Mouse (Mus musculus) cerebellum, adult 11 months (tissue): ENCODE results near the gene Trim11.

Experiments used
- DNase-seq: peaks from one replicate; pipeline ENCODE4 v3.0.0; 2022

Trim11 gene

DNA sequence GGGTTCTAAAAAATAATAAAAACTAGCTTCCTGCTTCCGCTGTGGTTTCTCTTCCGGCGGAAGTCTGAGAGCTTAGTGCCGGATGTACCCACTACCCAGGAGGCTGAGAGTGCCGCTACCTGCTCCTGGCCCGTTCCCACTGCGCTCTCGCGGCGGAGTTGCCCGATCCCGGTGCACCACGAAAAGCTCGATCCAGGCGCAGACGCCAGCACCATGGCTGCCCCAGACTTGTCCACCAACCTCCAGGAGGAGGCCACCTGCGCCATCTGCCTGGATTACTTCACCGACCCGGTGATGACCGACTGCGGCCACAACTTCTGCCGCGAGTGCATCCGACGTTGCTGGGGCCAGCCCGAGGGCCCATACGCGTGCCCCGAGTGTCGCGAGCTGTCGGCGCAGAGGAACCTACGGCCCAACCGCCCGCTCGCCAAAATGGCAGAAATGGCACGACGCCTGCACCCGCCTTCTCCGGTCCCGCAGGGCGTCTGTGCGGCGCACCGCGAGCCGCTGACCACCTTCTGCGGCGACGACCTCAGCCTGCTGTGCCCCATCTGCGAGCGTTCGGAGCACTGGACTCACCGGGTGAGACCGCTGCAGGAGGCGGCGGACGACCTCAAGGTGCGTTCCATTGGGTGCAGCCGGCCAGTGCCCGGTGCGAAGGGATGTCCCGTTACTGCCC, at the start of gene Trim11:
Gene Trim11, plus strand, starts transcription at position 67 of the 679 bp plus-strand sequence.
- peak; percentile 46 for DNase-seq

DNA sequence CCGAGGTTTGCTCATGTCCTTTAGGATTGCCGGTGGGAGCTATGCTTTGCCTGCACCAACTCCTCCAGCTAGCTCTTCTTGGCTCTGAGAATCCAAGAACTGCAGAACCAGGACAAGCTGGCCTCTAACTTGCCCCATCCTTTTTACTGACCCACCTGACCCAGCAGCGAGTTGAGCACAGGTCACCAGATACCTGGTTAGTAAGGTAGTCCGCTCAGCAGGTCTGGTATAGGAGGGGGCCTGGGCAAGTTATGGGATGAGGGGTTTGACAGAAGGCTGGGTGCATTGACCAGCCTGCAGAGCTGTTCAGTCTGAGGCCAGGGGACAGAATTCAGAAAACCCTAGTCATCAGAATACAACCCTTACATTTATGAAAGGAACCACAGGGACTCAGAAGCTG, 48.8 kb upstream of the Trim11 start:
- no peak for DNase-seq

DNA sequence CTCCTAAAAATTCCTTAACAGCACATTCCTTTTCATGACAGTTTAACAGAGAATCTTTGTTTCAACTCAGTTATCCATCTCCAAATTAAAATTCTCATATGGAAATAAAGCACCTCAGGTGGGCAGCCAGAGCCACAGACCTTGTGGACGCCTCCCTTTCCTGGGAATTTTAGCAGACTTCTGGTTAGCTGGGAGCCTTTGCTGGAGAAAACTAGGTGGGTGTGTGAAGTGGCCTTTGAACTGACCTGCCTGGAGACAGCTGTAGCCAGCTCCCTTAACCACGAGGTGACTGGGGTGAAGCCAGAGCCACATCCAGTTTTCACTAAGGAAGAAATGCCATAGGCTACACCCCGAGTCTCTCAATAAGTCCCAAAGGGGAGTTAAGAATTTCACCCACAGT, 48.3 kb upstream of the Trim11 start:
- no peak for DNase-seq

DNA sequence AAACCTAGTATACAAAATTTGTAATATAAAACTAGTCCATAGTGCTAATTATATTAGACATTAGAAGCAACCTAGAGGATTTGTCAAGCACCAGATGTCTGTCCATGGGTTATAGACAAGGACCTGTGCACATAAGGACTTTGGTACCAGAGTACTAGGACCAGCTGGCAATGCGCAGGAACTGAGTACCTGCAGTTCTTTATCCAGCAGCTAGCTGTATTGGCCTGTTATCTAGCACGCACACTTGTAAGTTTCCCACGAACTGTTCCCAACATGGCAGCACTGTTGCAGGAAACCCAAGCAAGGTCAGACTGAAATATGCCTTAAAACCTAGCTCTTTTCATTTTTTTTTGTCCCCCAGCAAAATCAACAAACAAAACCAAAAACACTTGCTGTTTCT, 47.6 kb upstream of the Trim11 start:
- DNase-seq: no peak

DNA sequence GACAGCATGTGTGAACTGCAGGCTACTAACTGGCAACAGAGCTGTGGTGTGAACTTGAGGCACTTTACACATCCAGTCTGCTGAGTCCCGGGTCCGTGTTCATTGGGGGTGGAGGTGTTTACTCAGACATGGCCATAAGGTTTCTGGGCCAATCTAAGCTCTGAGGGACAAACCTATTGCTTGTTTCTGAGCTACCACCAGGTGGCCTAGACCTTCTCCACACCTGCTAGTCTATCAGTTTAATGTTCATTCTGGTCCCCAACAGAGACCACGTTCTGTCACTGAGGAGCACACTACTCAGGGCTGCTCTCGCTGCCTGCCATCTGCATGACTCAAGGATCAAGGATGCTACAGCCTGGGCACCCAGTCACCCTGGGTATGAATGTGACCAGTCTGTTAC, 46.3 kb upstream of the Trim11 start:
- DNase-seq: no peak

DNA sequence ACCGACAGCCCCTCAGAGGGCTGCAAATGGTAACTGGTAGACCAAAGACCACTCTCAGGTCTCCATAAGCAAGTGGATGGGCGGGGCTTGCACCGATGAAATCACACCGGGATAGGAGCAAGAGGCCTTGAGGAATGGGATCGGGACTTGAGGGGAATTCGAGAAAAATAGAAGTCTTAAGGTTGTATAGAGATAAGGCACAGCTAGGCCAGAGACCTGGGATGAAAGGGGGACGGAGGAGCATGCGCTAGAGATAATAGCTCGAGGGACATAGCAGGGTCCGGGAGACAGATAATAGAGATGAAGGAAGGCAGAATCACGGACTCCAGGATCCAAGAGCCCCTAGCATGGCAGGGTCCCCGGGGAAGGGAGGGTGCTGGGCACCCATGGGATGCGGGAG, 40.0 kb upstream of the Trim11 start:
- no peak for DNase-seq

DNA sequence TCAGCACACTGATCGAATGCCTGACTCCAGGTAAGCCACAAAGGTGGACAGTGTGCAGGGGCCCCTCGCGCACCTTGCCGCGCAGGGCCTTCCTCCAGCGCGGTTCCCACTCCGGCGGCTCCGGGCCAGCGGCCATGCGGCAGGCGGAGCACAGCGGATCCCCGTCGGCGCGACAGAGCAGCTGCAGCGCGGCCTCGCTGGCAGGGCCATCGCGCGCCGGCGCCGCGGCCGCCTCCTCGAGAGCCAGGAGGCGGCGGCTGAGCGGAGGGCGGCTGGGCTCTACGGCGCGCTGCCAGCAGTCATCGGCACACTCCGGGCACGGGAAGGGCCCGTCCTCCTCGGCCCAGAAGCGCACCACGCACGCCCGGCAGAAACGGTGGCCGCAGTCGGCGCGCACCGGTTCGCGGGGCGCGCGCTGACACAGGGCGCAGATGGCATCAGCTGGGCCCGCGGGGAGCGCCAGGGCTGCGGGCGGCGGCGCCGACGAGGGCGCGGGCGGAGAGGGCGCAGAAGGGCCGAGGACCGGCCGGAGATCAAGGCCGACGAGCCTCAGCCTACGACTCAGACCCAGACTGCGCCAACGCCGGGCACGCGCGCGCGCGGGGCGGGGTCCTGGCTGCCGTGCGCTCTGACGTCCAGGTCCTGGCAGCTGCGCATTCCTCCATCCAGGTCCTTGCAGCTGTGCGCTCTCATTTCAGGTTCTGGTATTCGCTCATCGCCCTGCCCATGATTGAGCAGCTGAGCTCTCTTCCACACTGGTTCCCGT, 39.4 kb upstream of the Trim11 start, which contains the start of gene Rnf187:
Gene Rnf187, minus strand, starts transcription at position 595 of the 766 bp plus-strand sequence.
- peak; percentile 92 for DNase-seq

DNA sequence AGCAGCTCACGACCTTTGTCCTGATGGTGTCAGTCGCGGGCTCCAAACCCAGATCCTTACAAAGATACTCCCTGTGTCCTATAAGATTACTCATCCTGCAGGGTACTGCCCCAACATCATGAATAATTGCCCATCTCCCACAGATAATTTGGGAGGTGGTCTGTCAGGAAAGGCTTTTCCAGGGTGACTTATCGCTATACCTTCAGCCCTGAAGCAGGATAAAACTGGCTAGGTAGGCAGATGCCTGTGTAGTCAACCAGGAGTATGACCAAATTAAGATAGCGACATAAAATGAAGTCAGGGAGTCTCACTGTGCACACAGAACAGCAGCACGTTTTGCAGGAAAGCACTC, 38.8 kb upstream of the Trim11 start:
- no peak for DNase-seq

DNA sequence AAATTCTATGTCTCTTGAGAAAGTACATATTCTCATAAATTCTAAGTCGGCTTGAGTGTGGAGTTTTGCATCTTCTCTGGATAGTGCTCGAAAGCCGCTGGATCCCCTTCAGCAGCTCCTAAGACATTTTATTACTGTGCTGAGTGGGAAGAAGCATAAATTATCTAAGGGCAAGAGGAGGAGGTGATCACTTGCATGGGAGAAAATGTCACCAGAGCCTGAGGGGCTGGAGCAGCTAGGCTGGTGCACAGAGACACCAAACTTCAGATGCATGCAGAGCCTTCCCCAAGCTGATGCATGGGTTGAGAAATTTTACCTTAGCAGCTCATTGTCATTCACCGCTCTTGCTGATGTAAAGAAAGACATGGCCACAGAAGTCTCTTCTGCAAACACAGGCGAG, 33.8 kb upstream of the Trim11 start:
- DNase-seq: no peak

DNA sequence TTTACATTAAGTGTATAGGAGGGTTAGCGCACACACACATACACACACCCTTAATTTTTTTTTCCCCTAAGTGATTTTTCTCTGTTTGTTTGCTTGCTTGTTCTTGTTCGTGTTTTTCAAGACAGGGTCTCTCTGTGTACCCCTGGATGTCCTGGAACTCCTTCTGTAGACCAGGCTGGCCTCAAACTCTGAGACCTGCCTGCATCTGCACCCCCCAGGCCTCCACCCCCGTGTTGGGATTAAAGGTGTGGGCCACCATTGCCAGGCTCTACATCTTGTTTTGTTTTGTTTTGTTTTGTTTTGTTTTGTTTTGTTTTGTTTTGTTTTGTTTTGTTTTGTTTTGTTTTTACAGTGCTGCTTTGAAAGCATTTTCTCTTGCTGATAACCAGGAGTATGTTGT, 30.6 kb upstream of the Trim11 start:
- no peak for DNase-seq

DNA sequence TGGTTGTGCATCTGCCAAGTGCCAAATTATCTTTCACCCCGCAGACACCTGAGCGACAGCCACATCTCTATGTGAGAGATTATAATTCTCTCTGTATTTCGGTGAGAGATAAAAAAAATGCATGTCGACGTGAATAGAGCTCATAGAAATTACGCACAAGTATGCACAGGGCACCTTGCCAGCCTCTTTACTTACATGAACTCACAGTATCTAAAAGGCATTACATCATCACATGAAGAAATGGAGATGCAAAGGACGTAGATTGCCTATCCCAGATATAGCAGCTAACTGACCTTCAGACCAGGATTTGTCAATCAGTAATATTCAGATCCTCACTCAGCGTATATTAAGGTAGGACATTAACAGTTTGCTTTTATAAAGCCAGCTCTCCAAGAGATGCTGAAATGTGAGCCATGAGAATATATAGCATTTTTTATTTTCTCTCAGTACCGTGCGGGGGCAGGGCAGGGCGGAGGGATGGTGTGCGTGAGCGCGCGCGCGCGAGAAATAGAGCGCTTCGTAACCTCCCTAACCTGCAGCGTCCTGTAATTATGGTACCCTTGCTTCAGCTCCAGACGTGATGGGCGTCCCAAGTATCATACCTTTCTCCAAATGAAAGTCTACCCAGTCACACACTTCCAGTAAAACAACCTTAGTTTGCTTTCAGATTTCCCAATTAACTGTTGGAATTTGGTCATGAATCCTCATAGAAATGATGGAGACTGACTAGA, 29.9 kb upstream of the Trim11 start:
- peak; percentile 72 for DNase-seq

DNA sequence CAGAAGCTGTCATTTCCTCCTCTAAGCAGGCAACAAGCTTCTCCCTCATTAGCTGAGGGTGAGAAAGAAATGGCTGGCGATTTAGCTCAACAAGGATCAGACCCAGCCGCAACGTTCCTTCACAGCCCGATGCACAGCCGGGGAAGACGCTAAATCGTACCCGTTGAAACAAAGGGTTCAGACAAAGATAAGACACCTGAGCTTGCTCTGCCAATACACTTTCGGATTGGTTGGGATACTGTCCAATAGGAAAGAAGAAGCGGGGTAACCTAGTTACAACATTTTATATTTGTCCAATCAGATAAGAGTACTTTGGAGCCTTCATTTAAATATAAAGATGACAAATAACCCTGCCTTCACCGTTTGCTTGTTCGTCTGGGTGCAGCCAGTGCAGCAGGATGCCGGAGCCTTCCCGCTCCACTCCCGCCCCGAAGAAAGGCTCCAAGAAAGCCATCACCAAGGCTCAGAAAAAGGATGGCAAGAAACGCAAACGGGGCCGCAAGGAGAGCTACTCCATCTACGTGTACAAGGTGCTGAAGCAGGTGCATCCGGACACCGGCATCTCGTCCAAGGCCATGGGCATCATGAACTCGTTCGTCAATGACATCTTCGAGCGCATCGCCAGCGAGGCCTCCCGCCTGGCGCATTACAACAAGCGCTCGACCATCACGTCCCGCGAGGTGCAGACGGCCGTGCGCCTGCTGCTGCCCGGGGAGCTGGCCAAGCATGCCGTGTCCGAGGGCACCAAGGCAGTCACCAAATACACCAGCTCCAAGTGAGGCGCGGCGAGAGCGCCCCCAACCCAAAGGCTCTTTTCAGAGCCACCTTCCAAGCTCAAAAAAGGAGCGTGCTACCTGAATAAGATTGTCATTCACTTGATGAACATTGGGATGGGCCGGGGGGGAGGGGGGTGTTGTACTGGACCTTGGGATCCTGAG, 29.1 kb upstream of the Trim11 start, which contains the start of gene Hist3h2ba:
Gene Hist3h2ba, plus strand, starts transcription at position 379 of the 938 bp plus-strand sequence.
- peak; percentile 79 for DNase-seq

DNA sequence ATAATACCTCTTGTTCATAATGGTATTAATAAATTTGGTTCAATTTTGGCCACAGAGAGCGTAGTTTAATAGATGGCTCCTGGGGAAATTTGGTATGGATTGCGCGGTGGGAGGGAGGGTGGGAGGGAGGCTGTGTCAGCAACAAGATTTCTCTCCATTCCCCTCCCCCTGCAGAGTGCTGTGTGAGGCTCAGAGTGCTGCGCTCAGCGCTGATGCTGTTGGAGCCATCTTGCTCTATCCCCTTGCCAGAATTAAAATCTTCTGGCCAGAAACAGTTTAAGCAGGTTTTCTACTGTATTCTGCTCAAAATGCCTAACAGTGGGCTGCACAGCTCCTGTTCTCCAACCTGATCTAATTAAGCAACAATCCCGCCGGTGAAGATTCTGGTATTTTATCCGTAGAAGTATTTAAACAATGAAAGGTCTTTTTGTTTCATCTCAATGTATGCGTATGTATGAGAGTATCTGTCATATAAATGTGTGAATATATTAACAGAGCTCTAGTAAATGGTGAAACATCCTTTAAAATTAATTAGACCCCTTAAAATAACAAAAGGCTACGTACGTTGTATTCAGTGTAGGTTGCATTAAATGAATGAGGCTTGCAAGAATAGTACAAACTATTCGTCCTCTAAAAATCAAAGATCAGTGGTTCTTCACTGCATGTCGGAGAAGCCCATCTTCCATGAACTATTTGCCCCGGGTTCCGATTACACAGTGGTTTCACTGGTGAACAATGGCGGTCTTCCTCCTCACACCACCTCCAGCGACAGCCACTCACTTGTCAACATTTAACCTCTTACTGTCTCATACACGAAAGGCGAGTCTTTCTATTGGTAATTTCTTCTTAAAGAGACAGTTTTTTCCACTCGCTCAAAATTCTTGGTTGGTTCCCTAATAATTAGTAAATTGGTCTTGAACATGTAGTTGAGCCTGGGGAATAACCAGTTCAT, 28.1 kb upstream of the Trim11 start:
- DNase-seq: peak; percentile 66

DNA sequence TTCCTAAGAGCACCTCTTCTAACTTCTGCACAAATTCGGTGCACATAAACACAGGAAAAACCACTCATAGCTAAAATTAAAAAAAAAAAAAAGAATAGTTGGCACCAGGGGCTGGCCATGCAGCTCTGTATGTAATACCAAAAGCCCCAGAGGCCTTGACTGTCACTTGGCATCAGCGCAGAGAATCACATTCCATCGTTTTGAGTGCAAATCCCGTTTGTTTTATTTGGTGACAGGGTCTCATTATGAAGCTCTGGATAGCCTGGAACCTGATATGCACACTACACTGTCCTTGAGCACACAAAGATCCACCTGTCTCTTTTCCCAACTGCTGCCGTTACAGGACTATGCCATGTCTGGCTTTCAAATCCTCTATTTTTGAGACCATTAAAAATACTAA, 26.7 kb upstream of the Trim11 start:
- DNase-seq: no peak

DNA sequence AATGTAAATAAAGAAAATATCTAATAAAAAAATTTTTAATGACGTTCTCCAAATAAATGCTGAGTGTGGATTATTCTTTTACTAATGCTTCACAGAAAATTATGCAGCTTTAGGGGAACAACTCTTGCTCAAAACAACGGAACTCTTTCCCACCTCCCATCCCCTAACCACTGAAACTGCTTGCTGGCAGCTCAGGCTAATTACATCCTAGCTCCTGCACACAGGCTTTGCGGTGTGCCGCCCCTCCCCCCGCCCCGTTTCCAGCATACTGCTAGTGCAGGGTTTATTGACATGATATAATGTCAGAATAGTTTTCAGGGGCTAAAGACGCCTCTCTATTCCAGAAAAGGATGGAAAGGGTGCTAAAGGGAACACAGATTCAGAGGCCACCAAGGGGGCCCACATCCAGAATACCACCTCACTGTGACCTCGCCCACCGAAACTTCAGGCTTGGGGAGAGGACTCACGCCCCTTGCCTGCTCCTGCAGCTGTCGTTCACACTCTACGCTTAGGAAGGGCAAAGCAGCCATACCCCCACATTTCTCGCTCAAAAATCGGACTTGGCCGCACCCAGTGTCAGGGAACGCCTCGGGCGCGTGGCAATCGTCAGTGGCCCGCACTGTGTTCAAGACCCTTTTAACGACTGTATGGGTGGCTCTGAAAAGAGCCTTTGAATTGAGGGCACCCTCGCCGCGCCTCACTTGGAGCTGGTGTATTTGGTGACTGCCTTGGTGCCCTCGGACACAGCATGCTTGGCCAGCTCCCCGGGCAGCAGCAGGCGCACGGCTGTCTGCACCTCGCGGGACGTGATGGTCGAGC, 24.3 kb upstream of the Trim11 start:
- no peak for DNase-seq

DNA sequence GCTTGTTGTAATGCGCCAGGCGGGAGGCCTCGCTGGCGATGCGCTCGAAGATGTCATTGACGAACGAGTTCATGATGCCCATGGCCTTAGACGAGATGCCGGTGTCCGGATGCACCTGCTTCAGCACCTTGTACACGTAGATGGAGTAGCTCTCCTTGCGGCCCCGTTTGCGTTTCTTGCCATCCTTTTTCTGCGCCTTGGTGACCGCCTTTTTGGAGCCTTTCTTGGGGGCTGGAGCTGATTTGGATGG, 23.8 kb upstream of the Trim11 start:
- DNase-seq: peak; percentile 85

DNA sequence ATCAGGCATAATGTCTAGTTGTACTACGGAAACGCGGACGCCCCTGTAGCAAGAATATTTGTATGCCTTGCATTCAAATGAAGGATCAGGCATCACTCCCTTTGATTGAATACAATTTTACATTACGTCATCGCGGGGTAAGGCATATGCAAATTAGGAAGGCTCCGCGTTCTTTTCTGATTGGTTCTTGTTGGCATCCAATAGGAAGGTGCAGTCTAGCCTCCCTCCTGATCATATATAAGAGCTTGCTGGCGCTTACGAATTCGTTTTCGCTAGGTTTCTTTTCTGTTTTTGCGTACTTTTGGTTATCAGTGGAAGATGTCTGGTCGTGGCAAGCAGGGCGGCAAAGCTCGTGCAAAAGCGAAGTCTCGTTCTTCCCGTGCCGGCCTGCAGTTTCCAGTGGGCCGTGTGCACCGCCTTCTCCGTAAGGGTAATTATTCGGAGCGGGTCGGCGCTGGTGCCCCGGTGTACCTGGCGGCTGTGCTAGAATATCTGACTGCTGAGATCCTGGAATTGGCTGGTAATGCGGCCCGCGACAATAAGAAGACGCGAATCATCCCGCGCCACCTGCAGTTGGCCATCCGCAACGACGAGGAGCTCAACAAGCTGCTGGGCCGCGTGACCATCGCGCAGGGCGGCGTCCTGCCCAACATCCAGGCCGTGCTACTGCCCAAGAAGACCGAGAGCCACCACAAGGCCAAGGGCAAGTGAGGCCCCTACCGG, 23.3 kb upstream of the Trim11 start, which contains the start of the genes Hist3h2a and Trim17:
Gene Hist3h2a, plus strand, starts transcription at position 266 of the 723 bp plus-strand sequence.
Gene Trim17, plus strand, starts transcription at position 266 of the 723 bp plus-strand sequence.
- DNase-seq: peak; percentile 90

DNA sequence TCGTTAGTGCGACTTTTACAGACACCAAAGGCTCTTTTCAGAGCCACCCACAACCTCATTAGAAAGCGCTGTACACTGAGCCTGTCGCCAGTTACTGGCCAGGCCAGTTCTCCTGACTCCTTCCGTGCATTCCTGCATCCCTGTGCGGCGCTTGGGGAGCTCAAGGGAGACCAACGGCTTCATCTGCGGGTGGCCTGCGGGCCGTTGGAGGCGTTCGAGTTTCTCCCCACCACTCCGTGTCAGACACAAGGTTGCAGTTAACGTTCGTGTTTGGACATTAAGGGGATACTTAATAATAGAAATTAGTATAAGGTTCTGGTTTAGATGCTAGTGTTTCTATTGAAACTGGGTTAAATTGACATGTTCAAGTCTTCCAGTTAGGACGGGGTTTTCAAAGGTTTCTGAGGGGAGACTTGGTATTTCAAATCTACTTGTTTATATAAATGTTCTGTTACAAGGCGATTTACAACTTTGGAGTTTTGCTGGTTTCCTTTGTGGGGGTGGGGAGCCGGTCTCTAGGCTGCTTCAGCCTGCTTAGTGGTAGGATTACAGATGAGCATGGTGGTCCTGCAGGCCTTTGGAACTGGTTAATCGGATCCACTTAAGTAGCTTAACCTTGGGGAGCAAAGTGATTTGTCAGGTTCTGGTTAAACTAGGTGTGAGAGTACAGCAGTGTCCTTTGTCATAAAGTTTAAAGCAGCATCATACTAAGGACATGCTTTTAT, 22.6 kb upstream of the Trim11 start:
- DNase-seq: no peak

DNA sequence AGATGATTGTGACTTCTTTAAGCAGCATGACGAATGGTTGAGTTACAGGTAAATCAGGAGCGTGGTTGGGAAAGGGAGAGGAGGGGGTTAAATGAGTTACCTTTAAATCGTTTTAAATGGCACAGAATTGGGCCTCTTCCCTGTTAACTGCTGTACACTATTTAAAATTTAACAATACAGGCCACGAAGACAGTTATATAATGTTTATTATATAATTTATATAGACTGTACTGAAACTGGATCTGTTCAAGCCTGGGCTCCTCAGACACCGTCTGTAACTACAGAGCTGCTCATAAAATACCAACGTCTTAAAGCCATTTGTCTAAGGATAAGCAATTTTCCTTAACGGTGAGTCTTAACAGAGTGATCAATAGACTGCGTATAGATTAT, 22.0 kb upstream of the Trim11 start:
- no peak for DNase-seq
